Comparison of ENCODE assay signal across 8 mouse cellular contexts in genomic region chr6:17749596-17749995, GRCm38 (mm10). TPM values are rescaled to one million over a fixed set of nuclear protein-coding genes. Genes with fewer than 3 reads are reported as not detected.
DNase-seq lines count a peak whose midpoint lies in the region; ATAC-seq and TF ChIP-seq lines count a peak whose summit lies in the region.

No protein-coding gene starts in this region.

- in situ Hi-C loops in Patski (cut with MboI; ENCODE audit: low pct_unique_long_range_greater_than_20kb), result no loop called here

- peaks cover 17% of the 10 kb centered on the region for H3K4me1 ChIP-seq in heart, embryonic 12.5 days (replicated peaks)
- peaks cover 22% of the 10 kb centered on the region for H3K4me1 ChIP-seq in hindbrain, embryonic 12.5 days
- peaks cover 29% of the 10 kb centered on the region for H3K4me1 ChIP-seq in midbrain, embryonic 15.5 days

- no peak for DNase-seq in heart, postnatal 10 days
- DNase-seq in Patski (ENCODE audit: low read depth, low spot score), result no peak
- DNase-seq in left cerebral cortex, adult 9 months (ENCODE audit: low spot score in 2 of 2), result no peak
- DNase-seq in kidney, adult 11 months, result no peak
- no peak for DNase-seq in thymus, postnatal 25 days

- H3K4me2 ChIP-seq in heart, embryonic 12.5 days, result peak overlapping the region; percentile 79
- peak overlapping the region; percentile 54 for H3K4me2 ChIP-seq in hindbrain, embryonic 12.5 days (replicated peaks)
- H3K4me2 ChIP-seq in midbrain, embryonic 15.5 days, result peak overlapping the region; percentile 72

- intact Hi-C loops in heart, postnatal 10 days (cut with DNase I), result loop anchor here (5.0 kb wide), 1 partner anchor 43 kb away; no protein-coding TSS in a partner anchor

- no peak for ATAC-seq in heart, embryonic 12.5 days (ENCODE audit: insufficient number of reproducible peaks, low FRiP score)
- ATAC-seq in Patski, result peak; percentile 18
- ATAC-seq in hindbrain, embryonic 12.5 days (ENCODE audit: low FRiP score), result peak; percentile 57
- peak; percentile 40 for ATAC-seq in midbrain, embryonic 15.5 days (replicated peaks)

- WGBS in heart, embryonic 12.5 days, result 37% methylated on average over 3 of the region's 3 CpGs
- 28% methylated on average over 3 of the region's 3 CpGs for WGBS in hindbrain, embryonic 12.5 days
- 7% methylated on average over 3 of the region's 3 CpGs for WGBS in midbrain, embryonic 15.5 days

- POLR2A ChIA-PET in Patski (lab: Charles Lee), result interaction anchor here (0.5 kb wide), 1 partner anchor 13 kb away, joined by 4 read pairs; no protein-coding TSS in a partner anchor

- H3K27ac ChIP-seq in heart, embryonic 12.5 days (ENCODE audit: poor library complexity, severe bottlenecking), result peak overlapping the region; percentile 91
- H3K27ac ChIP-seq in hindbrain, embryonic 12.5 days, result peak overlapping the region; percentile 97
- H3K27ac ChIP-seq in midbrain, embryonic 15.5 days, result peak overlapping the region; percentile 97

- no peaks in the 10 kb centered on the region for H3K27me3 ChIP-seq in heart, embryonic 12.5 days (replicated peaks)
- no peaks in the 10 kb centered on the region for H3K27me3 ChIP-seq in Patski
- no peaks in the 10 kb centered on the region for H3K27me3 ChIP-seq in hindbrain, embryonic 12.5 days
- H3K27me3 ChIP-seq in midbrain, embryonic 15.5 days (replicated peaks), result no peaks in the 10 kb centered on the region

- peak overlapping the region; percentile 61 for H3K4me3 ChIP-seq in heart, embryonic 12.5 days
- peak overlapping the region; percentile 52 for H3K4me3 ChIP-seq in hindbrain, embryonic 12.5 days
- H3K4me3 ChIP-seq in midbrain, embryonic 15.5 days, result peak overlapping the region; percentile 52

- peak overlapping the region; percentile 82 for H3K9ac ChIP-seq in heart, embryonic 12.5 days
- H3K9ac ChIP-seq in hindbrain, embryonic 12.5 days, result peak overlapping the region; percentile 82
- peak overlapping the region; percentile 73 for H3K9ac ChIP-seq in midbrain, embryonic 15.5 days

- TF ChIP-seq CTCF in Patski (IDR thresholded peaks at IDR 0.05), result no peak

- CTCF ChIA-PET in Patski (lab: Charles Lee), result interaction anchor here (0.9 to 1.7 kb wide), 2 partner anchors 12 to 23 kb away, joined by 3 to 4 read pairs; no protein-coding TSS in a partner anchor

- no peaks in the 10 kb centered on the region for H3K9me3 ChIP-seq in heart, embryonic 12.5 days (replicated peaks)
- no peaks in the 10 kb centered on the region for H3K9me3 ChIP-seq in hindbrain, embryonic 12.5 days (replicated peaks)
- H3K9me3 ChIP-seq in midbrain, embryonic 15.5 days, result no peaks in the 10 kb centered on the region

- H3K36me3 ChIP-seq in heart, embryonic 12.5 days, result no peaks in the 10 kb centered on the region
- no peaks in the 10 kb centered on the region for H3K36me3 ChIP-seq in hindbrain, embryonic 12.5 days
- H3K36me3 ChIP-seq in midbrain, embryonic 15.5 days (replicated peaks), result no peaks in the 10 kb centered on the region

RNA-seq across cellular contexts. Expression of gene St7, which starts 56.9 kb away (rescaled TPM):
- polyA plus RNA-seq in heart, embryonic 12.5 days (2016; fragmentation: Nextera tagmentation; extraction: Ambion mirVana), result 29.6 and 30.0 TPM in 2 replicates
- 10 to 100 TPM; 29.8 to 30.7 TPM for total RNA-seq in heart, postnatal 10 days (2021)
- polyA plus RNA-seq in Patski (2021), result 23.1 TPM
- 47.2 and 49.1 TPM in 2 replicates for polyA plus RNA-seq in hindbrain, embryonic 12.5 days (2016; fragmentation: Nextera tagmentation; extraction: Ambion mirVana)
- 60.8 and 63.4 TPM in 2 replicates for polyA plus RNA-seq in midbrain, embryonic 15.5 days (2015; fragmentation: Nextera tagmentation; extraction: Ambion mirVana)
